Mouse (Mus musculus): ENCODE results near the gene Samd4b. TPM values are rescaled to one million over a fixed set of nuclear protein-coding genes. Genes with fewer than 3 reads are reported as not detected.

The Samd4b gene
- polyA plus RNA-seq, 1 experiment from 2014 or later, result 33.6 TPM

DNA sequence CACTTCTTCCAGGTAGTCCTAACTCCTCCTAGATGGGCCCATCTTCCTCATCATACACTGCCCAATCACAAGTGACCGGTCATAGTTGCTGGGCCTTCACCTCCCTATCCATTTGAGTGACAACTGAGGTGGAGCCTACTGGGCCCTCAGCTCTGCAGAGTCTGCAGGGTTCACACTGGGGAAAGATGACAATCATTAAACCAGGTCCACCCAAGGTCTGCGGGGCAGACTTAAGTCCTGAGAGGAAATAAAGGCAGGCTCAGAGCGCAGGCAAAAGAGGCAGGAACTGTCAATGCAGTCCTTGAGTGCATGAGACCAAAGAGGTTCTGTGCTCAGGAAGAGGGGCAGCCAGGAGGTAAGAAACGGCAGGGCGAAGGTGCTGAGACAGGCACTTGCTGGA is 25.3 kb downstream of the Samd4b start:
- ATAC-seq (replicated peaks; ENCODE audit: low FRiP score), result no peak
- Histone ChIP-seq H3K4me2 (no peak overlapping the region), H3K4me1 (peaks cover 89% of the 10 kb centered on the region), H3K36me3 (peaks cover 12% of the 10 kb centered on the region), H3K9ac (no peak overlapping the region), H3K4me3 (replicated peaks) (no peak overlapping the region), H3K9me3 (replicated peaks) (no peaks in the 10 kb centered on the region), H3K27ac (peak overlapping the region; percentile 94), H3K27me3 (no peaks in the 10 kb centered on the region)
- 66% methylated on average over 5 of the region's 5 CpGs for WGBS

DNA sequence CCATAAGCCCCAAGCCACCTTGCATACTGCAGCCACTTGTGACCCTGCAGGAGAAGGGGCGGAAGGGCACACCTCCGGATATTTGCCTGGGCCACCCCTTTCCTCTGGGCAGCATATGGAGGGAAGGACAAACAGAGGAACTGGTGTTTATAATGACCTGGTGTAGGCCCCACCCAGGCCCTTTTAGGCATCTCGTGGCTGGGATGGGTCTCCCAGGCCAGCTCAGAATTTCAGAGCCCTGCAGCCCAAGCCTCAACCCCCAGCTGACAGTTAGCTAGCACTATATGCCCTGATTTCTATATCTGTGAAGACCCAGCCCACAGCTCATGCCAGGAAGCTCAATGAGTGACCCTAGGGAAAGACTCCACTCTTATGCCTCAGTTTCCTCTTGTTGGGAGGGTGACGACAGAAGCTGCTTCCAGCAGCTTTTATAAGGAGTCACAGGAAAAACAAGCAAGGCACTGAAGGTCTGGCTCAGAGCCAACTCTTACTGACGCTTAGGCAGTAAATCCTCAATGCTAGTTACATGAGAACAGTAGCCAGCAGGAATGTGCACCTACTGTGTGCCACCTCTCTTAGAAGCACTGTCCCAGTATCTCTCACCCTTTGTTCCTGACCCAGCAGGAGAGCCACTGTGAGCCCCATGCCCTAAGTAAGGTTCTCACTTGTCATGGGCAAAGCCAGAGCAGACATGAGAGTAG is 26.8 kb downstream of the Samd4b start:
- Histone ChIP-seq H3K4me3 (replicated peaks) (no peak overlapping the region), H3K4me1 (peaks cover 73% of the 10 kb centered on the region), H3K9me3 (replicated peaks) (no peaks in the 10 kb centered on the region), H3K27me3 (no peaks in the 10 kb centered on the region), H3K9ac (peak overlapping the region; percentile 17; the same call in 1 of the 2 replicates), H3K36me3 (peaks cover 28% of the 10 kb centered on the region), H3K4me2 (peak overlapping the region; percentile 12; the same call in 1 of the 2 replicates), H3K27ac (peak overlapping the region; percentile 94)
- 30% methylated on average over 5 of the region's 5 CpGs for WGBS
- no peak for ATAC-seq (replicated peaks; ENCODE audit: low FRiP score)

DNA sequence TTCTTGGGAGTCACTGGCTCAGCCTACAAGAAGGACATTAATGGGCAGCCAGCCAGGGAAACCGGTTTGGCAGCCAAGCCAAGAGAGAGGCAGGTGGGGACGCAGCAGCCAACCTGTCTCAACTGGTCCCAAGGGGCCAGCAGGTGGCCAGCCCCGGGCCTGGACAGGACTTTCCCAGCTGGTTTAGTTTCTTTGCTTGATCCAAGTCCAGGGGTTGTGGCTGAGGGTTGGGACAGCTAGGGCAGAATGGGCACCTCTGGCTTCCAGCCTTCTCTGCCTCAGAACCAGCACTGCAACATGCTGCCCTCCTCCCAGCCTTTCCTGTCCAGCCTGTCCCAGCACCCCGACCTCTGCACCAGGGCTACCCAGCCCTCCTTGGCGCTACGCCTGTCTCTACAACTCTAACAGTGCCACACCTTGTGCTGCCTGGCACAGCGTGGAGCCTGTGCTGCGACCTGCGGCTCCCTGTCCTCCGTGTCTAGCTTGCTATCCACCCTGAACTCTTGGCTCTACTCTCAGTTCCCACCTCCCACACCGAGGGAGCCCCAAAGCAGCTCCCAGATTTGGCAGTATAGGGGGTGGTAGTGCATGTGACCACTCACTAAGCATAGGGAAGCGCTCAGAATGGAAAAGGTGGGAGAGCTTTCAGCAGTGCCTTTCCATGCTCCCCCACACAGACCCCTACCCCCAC is 27.5 kb downstream of the Samd4b start:
- peak overlapping the region; percentile 94 for H3K27ac ChIP-seq
- H3K9me3 ChIP-seq (replicated peaks), result no peaks in the 10 kb centered on the region
- peaks cover 35% of the 10 kb centered on the region for H3K36me3 ChIP-seq
- peaks cover 66% of the 10 kb centered on the region for H3K4me1 ChIP-seq
- H3K4me2 ChIP-seq, result peak overlapping the region; percentile 12; the same call in 1 of the 2 replicates
- WGBS, result 61% methylated on average over 12 of the region's 12 CpGs
- H3K27me3 ChIP-seq, result no peaks in the 10 kb centered on the region
- H3K4me3 ChIP-seq (replicated peaks), result no peak overlapping the region
- peak overlapping the region; percentile 17; the same call in 1 of the 2 replicates for H3K9ac ChIP-seq
- ATAC-seq (replicated peaks; ENCODE audit: low FRiP score), result peak; percentile 82

DNA sequence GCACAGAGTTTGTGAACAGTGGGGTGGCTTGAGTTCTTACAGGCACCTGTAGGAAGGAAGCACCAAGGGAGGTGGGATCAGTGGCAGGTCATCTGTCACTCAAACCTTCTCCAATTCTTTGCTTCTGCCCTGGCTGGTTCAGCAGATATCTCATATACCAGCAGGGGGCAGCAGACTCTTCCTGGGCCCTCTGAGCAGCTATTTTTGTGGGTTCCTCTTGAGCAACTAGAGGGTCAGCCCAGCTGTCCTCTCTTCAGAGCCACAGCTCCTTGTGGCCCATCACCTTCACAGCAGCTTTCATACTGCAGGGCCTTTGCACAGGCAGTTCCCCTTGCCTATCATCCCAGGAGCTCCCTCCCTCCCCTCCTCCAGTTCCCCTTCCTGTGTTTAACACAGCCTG is 29.7 kb downstream of the Samd4b start:
- H3K4me2 ChIP-seq, result no peak overlapping the region
- ATAC-seq (replicated peaks; ENCODE audit: low FRiP score), result no peak
- no peaks in the 10 kb centered on the region for H3K9me3 ChIP-seq (replicated peaks)
- H3K27me3 ChIP-seq, result no peaks in the 10 kb centered on the region
- H3K36me3 ChIP-seq, result peaks cover 57% of the 10 kb centered on the region
- peak overlapping the region; percentile 56; the same call in 1 of the 2 replicates for H3K27ac ChIP-seq
- H3K4me3 ChIP-seq (replicated peaks), result no peak overlapping the region
- H3K9ac ChIP-seq, result no peak overlapping the region
- peaks cover 47% of the 10 kb centered on the region for H3K4me1 ChIP-seq

DNA sequence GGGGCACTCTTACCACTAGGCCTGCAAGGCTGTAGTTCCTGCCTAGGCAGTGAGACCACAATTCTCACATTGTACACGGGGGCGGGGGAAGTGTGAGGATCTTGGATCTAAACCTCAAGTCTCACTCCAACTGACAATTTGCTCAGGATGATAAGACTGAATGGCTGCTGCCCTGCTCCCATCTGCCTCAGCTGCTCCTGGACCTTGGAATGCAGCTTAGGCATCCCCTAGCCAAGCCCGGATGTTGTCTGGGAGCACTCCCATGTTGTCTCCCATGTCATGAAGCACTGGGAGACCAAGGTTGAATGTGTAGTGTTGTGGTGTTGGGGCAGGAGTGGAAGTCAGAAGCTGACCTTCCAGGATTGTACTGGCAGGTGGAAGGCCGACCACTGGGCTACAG is 30.4 kb downstream of the Samd4b start:
- no peak for ATAC-seq (replicated peaks; ENCODE audit: low FRiP score)
- Histone ChIP-seq H3K4me2 (no peak overlapping the region), H3K36me3 (peaks cover 64% of the 10 kb centered on the region), H3K4me3 (replicated peaks) (no peak overlapping the region), H3K4me1 (peaks cover 40% of the 10 kb centered on the region), H3K9me3 (replicated peaks) (no peaks in the 10 kb centered on the region), H3K27ac (no peak overlapping the region), H3K9ac (no peak overlapping the region), H3K27me3 (no peaks in the 10 kb centered on the region)
- WGBS, result 89% methylated on average over 4 of the region's 4 CpGs

DNA sequence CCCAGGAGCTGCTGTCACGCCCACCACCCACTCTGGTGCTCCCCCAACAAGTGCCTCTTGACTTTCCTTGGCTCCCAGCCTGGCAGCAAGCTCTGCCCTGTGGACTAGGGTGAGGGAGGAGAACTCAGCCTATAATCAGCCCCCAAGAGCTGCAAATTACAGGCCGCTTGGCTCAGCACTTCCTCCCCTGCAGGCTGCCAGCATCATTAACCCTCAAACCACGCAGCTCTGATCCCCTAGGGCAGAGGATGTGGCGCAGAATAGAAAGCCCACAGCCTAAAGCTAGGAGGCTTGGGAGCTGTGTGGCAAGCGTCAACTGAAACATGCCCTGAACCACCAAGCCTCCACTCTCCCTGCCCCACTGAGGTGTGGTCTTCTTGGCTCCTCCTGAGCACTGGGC is 32.5 kb downstream of the Samd4b start:
- no peak for ATAC-seq (replicated peaks; ENCODE audit: low FRiP score)
- peaks cover 85% of the 10 kb centered on the region for H3K36me3 ChIP-seq
- no peaks in the 10 kb centered on the region for H3K9me3 ChIP-seq (replicated peaks)
- H3K27me3 ChIP-seq, result no peaks in the 10 kb centered on the region
- no peak overlapping the region for H3K4me3 ChIP-seq (replicated peaks)
- 74% methylated on average over 5 of the region's 5 CpGs for WGBS
- peaks cover 19% of the 10 kb centered on the region for H3K4me1 ChIP-seq
- no peak overlapping the region for H3K4me2 ChIP-seq
- H3K27ac ChIP-seq, result no peak overlapping the region
- no peak overlapping the region for H3K9ac ChIP-seq

DNA sequence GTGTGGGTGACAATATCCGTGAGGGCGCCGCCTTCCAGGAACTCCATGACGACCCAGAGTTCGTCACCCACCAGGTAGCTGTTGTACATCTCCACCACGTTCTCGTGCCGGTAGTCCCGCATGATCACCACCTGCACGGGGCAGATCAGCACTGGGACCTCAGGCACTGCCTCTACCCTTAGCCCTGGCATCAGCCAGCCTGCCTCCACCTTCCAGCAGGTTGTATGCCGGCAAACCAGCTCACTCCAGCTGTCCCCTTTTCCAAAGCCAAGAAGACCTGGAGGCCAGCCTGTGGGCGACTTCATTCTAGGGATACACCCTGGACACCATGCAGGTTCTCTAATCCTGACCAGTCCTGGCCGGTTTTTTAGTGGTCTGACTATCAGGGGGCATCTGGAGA is 35.0 kb downstream of the Samd4b start:
- Histone ChIP-seq H3K4me2 (no peak overlapping the region), H3K9me3 (replicated peaks) (no peaks in the 10 kb centered on the region), H3K36me3 (peaks cover 99% of the 10 kb centered on the region), H3K27ac (no peak overlapping the region), H3K4me3 (replicated peaks) (no peak overlapping the region), H3K27me3 (no peaks in the 10 kb centered on the region), H3K9ac (no peak overlapping the region), H3K4me1 (peaks cover 14% of the 10 kb centered on the region)
- ATAC-seq (replicated peaks; ENCODE audit: low FRiP score), result no peak
- 91% methylated on average over 13 of the region's 13 CpGs for WGBS

DNA sequence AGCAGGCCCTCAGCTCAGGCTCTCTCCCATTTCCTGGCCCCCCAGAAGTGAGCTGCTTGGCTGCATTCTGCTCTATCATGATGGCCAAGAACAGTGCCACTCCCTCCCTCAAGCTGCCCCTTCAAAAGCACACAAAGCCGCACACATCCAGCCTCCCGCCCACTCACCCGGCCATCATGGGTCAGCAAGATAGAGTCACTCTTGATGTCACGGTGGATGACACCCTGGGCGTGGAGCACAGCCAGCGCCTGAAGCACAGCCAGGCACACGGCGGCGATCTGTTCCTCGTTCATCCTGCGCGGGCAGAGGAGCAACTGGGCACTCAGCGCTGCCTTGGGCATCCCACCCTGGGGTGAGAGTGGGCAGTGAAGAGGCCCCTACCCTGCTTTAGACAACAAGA is 35.6 kb downstream of the Samd4b start:
- Histone ChIP-seq H3K27me3 (no peaks in the 10 kb centered on the region), H3K9me3 (replicated peaks) (no peaks in the 10 kb centered on the region), H3K27ac (no peak overlapping the region), H3K4me2 (no peak overlapping the region), H3K4me1 (peaks cover 19% of the 10 kb centered on the region), H3K36me3 (peaks cover 97% of the 10 kb centered on the region), H3K4me3 (replicated peaks) (no peak overlapping the region), H3K9ac (no peak overlapping the region)
- no peak for ATAC-seq (replicated peaks; ENCODE audit: low FRiP score)
- 87% methylated on average over 13 of the region's 13 CpGs for WGBS

DNA sequence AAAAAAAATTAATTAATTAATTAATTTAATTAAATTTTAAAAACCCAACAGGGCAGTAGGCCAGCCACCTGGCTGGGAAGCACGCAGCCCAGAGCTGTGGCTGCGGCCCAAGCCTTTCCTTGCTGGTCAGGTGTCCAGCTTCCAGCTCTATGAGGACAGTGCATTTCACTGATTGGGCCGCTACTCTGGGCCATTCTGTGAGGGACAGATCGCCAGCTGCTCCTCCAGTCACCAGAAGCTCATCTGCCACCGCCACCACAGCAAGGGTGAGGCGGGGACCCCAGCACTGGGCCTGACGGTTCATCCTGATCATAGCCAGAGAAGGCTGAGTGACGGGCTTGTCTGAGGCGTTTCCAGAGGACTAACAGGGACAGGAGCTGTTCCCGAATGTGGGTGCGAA is 36.0 kb downstream of the Samd4b start:
- no peak overlapping the region for H3K27ac ChIP-seq
- H3K4me2 ChIP-seq, result no peak overlapping the region
- no peaks in the 10 kb centered on the region for H3K9me3 ChIP-seq (replicated peaks)
- peaks cover 19% of the 10 kb centered on the region for H3K4me1 ChIP-seq
- H3K9ac ChIP-seq, result no peak overlapping the region
- no peak for ATAC-seq (replicated peaks; ENCODE audit: low FRiP score)
- peaks cover 93% of the 10 kb centered on the region for H3K36me3 ChIP-seq
- no peak overlapping the region for H3K4me3 ChIP-seq (replicated peaks)
- H3K27me3 ChIP-seq, result no peaks in the 10 kb centered on the region
- WGBS, result 91% methylated on average over 11 of the region's 11 CpGs

DNA sequence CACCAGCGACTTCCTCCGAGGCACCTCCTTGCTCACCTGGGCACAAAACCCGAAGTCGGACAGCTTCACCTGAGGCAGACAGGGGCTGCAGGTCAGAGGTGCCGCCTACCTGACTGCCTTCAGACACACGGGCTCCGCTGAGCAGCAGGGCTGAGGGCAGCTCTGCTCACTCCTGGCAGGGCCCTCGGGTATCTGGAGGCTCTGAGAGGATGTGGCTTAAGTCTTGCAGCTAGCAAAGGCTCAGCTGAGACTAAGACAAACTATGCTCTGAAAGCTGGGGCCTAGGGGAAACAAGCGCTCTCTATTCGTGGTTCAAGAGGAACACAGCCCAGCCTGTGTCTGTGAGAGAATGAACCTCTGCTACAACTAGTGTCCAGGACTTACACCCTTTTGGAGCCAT is 37.1 kb downstream of the Samd4b start:
- Histone ChIP-seq H3K4me1 (peaks cover 22% of the 10 kb centered on the region), H3K4me3 (replicated peaks) (no peak overlapping the region), H3K9me3 (replicated peaks) (no peaks in the 10 kb centered on the region), H3K27me3 (no peaks in the 10 kb centered on the region), H3K27ac (no peak overlapping the region), H3K36me3 (peaks cover 82% of the 10 kb centered on the region), H3K9ac (no peak overlapping the region), H3K4me2 (no peak overlapping the region)
- 90% methylated on average over 10 of the region's 10 CpGs for WGBS
- ATAC-seq (replicated peaks; ENCODE audit: low FRiP score), result no peak

DNA sequence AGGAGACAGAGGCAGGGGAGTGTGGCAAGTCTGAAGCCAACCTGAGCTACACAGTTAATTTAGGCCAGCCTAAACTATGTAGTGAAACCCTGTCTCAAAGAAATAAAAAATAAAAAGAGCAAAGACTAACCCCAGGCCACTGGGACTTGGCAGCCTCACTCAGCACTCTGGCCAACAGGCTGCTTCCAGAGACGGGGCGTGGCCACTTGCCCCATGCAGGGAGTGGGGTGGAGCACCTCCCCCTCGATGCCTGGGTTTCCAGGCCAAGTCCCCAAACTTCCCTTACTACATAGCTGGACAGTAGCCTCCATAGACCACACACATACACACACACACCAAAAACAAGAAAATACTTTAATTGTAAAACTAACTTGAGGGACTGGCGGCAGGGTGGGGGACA is 39.5 kb downstream of the Samd4b start:
- ATAC-seq (replicated peaks; ENCODE audit: low FRiP score), result peak; percentile 63; the same call in 1 of the 2 replicates
- Histone ChIP-seq H3K4me3 (replicated peaks) (no peak overlapping the region), H3K27me3 (no peaks in the 10 kb centered on the region), H3K4me2 (no peak overlapping the region), H3K4me1 (peaks cover 23% of the 10 kb centered on the region), H3K36me3 (peaks cover 58% of the 10 kb centered on the region), H3K9me3 (replicated peaks) (no peaks in the 10 kb centered on the region), H3K9ac (no peak overlapping the region), H3K27ac (peak overlapping the region; percentile 73)
- 38% methylated on average over 4 of the region's 4 CpGs for WGBS

DNA sequence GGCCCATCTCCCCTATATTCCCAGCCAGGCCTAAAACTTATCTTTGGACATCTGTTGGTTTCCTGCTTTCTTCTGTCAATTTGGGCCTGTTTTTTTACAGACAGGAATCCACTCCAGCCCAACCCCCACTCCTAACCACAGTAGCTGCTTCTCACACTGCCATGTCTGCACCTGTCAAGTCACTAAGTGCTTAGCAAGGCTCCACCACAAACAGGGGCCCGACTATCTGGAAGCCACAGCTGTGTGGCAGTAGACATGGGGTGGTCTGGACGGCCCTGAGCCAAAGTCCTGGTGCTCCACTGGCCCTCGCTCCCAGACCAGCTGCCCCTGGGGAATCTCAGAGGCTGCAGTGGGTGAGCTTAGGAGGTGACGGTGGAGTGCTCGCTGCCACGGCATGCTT is 40.2 kb downstream of the Samd4b start:
- no peak overlapping the region for H3K9ac ChIP-seq
- WGBS, result 81% methylated on average over 6 of the region's 6 CpGs
- no peak for ATAC-seq (replicated peaks; ENCODE audit: low FRiP score)
- no peaks in the 10 kb centered on the region for H3K9me3 ChIP-seq (replicated peaks)
- no peak overlapping the region for H3K4me3 ChIP-seq (replicated peaks)
- H3K27ac ChIP-seq, result no peak overlapping the region
- peaks cover 51% of the 10 kb centered on the region for H3K36me3 ChIP-seq
- peaks cover 23% of the 10 kb centered on the region for H3K4me1 ChIP-seq
- H3K27me3 ChIP-seq, result no peaks in the 10 kb centered on the region
- H3K4me2 ChIP-seq, result no peak overlapping the region

Measured in kidney, embryonic 15.5 days (tissue).